Mouse (Mus musculus) neural tube, embryonic 11.5 days (tissue): ENCODE measurements around the gene Cend1. TPM values are rescaled to one million over a fixed set of nuclear protein-coding genes. Genes with fewer than 3 reads are reported as not detected.

ENCODE experiments used
- ATAC-seq: fragments of 200-750 bp; cut with Nextera tagmentation; 2 replicates; pipeline ENCODE4 v1.8.0; 2017; ENCODE audit warnings: moderate number of reproducible peaks, mild to moderate bottlenecking, moderate TSS enrichment, moderate library complexity; ENCODE audit not compliant: insufficient read depth, low FRiP score, low TSS enrichment
- DNase-seq: peaks from one replicate; pipeline ENCODE4 v3.0.0-alpha.2; 2015; ENCODE audit warnings: low spot score
- H3K27ac ChIP-seq: fragments of 300-500 bp; sonication (generic); 2 replicates; pipeline ENCODE4 v1.5.1; 2014; ENCODE audit warnings: low read depth, mild to moderate bottlenecking, low read length
- H3K27me3 ChIP-seq: fragments of 300-500 bp; sonication (generic); 2 replicates; pipeline ENCODE4 v1.6.1; 2014; ENCODE audit warnings: mild to moderate bottlenecking, low read length, mixed read lengths; ENCODE audit not compliant: control insufficient read depth, insufficient read depth
- H3K36me3 ChIP-seq: fragments of 300-500 bp; sonication (generic); 2 replicates; pipeline ENCODE4 v1.6.1; 2014; ENCODE audit warnings: mild to moderate bottlenecking, low read length, moderate library complexity, mixed read lengths; ENCODE audit not compliant: control insufficient read depth, insufficient read depth
- H3K4me1 ChIP-seq: fragments of 300-500 bp; sonication (generic); 2 replicates; pipeline ENCODE4 v1.6.1; 2014; ENCODE audit warnings: low read length, mixed read lengths; ENCODE audit not compliant: control insufficient read depth, insufficient read depth
- H3K4me2 ChIP-seq: fragments of 300-500 bp; sonication (generic); 2 replicates; pipeline ENCODE4 v1.6.1; 2014; ENCODE audit warnings: low read depth, mild to moderate bottlenecking, moderate library complexity
- H3K4me3 ChIP-seq: fragments of 300-500 bp; sonication (generic); 2 replicates; pipeline ENCODE4 v1.5.1; 2014; ENCODE audit warnings: low read depth, low read length
- H3K9ac ChIP-seq: fragments of 300-500 bp; sonication (generic); 2 replicates; pipeline ENCODE4 v1.6.1; 2014; ENCODE audit warnings: mild to moderate bottlenecking, low read length
- H3K9me3 ChIP-seq: fragments of 300-500 bp; sonication (generic); 2 replicates; pipeline ENCODE4 v1.6.1; 2016; ENCODE audit warnings: low read length; ENCODE audit not compliant: control insufficient read depth
- WGBS: fragments of 180-500 bp; shearing (Covaris S2); extraction: QIAGEN DNeasy Blood & Tissue Kit; methylation state at CpG from one replicate; pipeline ENCODE4 v1.1.7; 2014; 5-methylcytosine and 5-hydroxymethylcytosine counted together
- polyA plus RNA-seq: library from polyadenylated mRNA; unstranded; fragments of >200 nt; fragmentation: Nextera tagmentation; extraction: Ambion mirVana; gene quantifications from 2 replicates; pipeline ENCODE4 v1.2.1, GENCODE M21; 2014

The Cend1 gene
- polyA plus RNA-seq, 1 experiment from 2014 or later: 13.9 TPM

- Histone ChIP-seq H3K27ac (peak within 1 kb of the TSS; percentile 83), H3K4me2 (peak within 1 kb of the TSS; percentile 68), H3K27me3 (peaks cover 43% of the 10 kb centered on the region), H3K4me1 (peaks cover 18% of the 10 kb centered on the region), H3K9me3 (no peaks in the 10 kb centered on the region), H3K9ac (peak within 1 kb of the TSS; percentile 86), H3K36me3 (peaks cover 18% of the 10 kb centered on the region), H3K4me3 (peak within 1 kb of the TSS; percentile 72)
- ATAC-seq (peak; percentile 66), DNase-seq (peak; percentile 90)
- under 1% methylated on average over 52 of the region's 52 CpGs for WGBS
Measured at GRCm38 (mm10) chr7:141467230-141468030, 38.1 kb upstream of the Cend1 start, which contains the start of gene Cd151. Gene Cd151 (plus strand): TSS chr7:141467392.

- ATAC-seq (no peak), DNase-seq (no peak)
- Histone ChIP-seq H3K36me3 (peaks cover 15% of the 10 kb centered on the region), H3K9ac (peak overlapping the region; percentile 86), H3K27me3 (peaks cover 50% of the 10 kb centered on the region), H3K27ac (peak overlapping the region; percentile 83; the same call in 1 of the 2 replicates), H3K4me3 (peak overlapping the region; percentile 72), H3K4me1 (peaks cover 22% of the 10 kb centered on the region), H3K9me3 (no peaks in the 10 kb centered on the region), H3K4me2 (peak overlapping the region; percentile 68)
- 61% methylated on average over 10 of the region's 10 CpGs for WGBS
Measured at GRCm38 (mm10) chr7:141466607-141467148, 37.4 kb upstream of the Cend1 start.

GRCm38 (mm10) chr7:141466045-141466394 lies 36.7 kb upstream of the Cend1 start:
- Histone ChIP-seq H3K4me1 (peaks cover 23% of the 10 kb centered on the region), H3K27ac (no peak overlapping the region), H3K9me3 (no peaks in the 10 kb centered on the region), H3K36me3 (peaks cover 11% of the 10 kb centered on the region), H3K4me3 (no peak overlapping the region), H3K27me3 (peaks cover 57% of the 10 kb centered on the region), H3K9ac (no peak overlapping the region), H3K4me2 (no peak overlapping the region)
- WGBS: 74% methylated on average over 7 of the region's 7 CpGs
- no peak for DNase-seq
- ATAC-seq: no peak

GRCm38 (mm10) chr7:141465388-141466044 lies 36.2 kb upstream of the Cend1 start:
- Histone ChIP-seq H3K4me2 (no peak overlapping the region), H3K36me3 (peaks cover 9% of the 10 kb centered on the region), H3K27ac (no peak overlapping the region), H3K9me3 (no peaks in the 10 kb centered on the region), H3K9ac (no peak overlapping the region), H3K4me3 (0 out of 2 replicates have a peak overlapping the region, but pooled peaks have one; percentile 10), H3K27me3 (peaks cover 62% of the 10 kb centered on the region), H3K4me1 (peaks cover 23% of the 10 kb centered on the region)
- ATAC-seq (no peak), DNase-seq (no peak)
- WGBS: 30% methylated on average over 10 of the region's 10 CpGs

GRCm38 (mm10) chr7:141464603-141465201 lies 35.4 kb upstream of the Cend1 start:
- no peak overlapping the region for H3K9ac ChIP-seq
- ATAC-seq (no peak), DNase-seq (no peak)
- 3% methylated on average over 38 of the region's 38 CpGs for WGBS
- H3K4me3 ChIP-seq: 0 out of 2 replicates have a peak overlapping the region, but pooled peaks have one; percentile 10
- no peak overlapping the region for H3K27ac ChIP-seq
- H3K4me1 ChIP-seq: peaks cover 23% of the 10 kb centered on the region
- H3K27me3 ChIP-seq: peaks cover 68% of the 10 kb centered on the region
- peak overlapping the region; percentile 1 for H3K4me2 ChIP-seq
- peaks cover 1% of the 10 kb centered on the region; the same call in 1 of the 2 replicates for H3K36me3 ChIP-seq
- no peaks in the 10 kb centered on the region for H3K9me3 ChIP-seq

GRCm38 (mm10) chr7:141463824-141464602 lies 34.7 kb upstream of the Cend1 start:
- Histone ChIP-seq H3K27me3 (peaks cover 71% of the 10 kb centered on the region), H3K4me2 (no peak overlapping the region), H3K4me3 (no peak overlapping the region), H3K4me1 (peaks cover 16% of the 10 kb centered on the region), H3K36me3 (no peaks in the 10 kb centered on the region), H3K9ac (no peak overlapping the region), H3K9me3 (no peaks in the 10 kb centered on the region), H3K27ac (no peak overlapping the region)
- ATAC-seq (no peak), DNase-seq (no peak)
- 25% methylated on average over 12 of the region's 12 CpGs for WGBS

GRCm38 (mm10) chr7:141462333-141462821 lies 33.1 kb upstream of the Cend1 start:
- WGBS: 19% methylated on average over 5 of the region's 5 CpGs
- H3K4me1 ChIP-seq: 0 out of 2 replicates have a peak, but pooled peaks cover 9% of the 10 kb centered on the region
- no peaks in the 10 kb centered on the region for H3K9me3 ChIP-seq
- no peaks in the 10 kb centered on the region for H3K36me3 ChIP-seq
- ATAC-seq: no peak
- H3K9ac ChIP-seq: no peak overlapping the region
- no peak overlapping the region for H3K4me3 ChIP-seq
- no peak overlapping the region; the same call in 1 of the 2 replicates for H3K4me2 ChIP-seq
- peaks cover 71% of the 10 kb centered on the region for H3K27me3 ChIP-seq
- H3K27ac ChIP-seq: no peak overlapping the region
- no peak for DNase-seq
